Mouse (Mus musculus): ENCODE results near the gene Lrp3. TPM values are rescaled to one million over a fixed set of nuclear protein-coding genes. Genes with fewer than 3 reads are reported as not detected.
A peak's percentile ranks its signal among the peaks of the same experiment; 100 is the strongest.
"Not testable (repeated sequence)": the region's sequence is repeated elsewhere in the genome, so short reads cannot be mapped to it uniquely, and the experiment has no call there.

Lrp3 gene
- 18.7 and 21.6 TPM in 2 replicates for polyA plus RNA-seq (2014; fragmentation: Nextera tagmentation; extraction: Ambion mirVana)

DNA sequence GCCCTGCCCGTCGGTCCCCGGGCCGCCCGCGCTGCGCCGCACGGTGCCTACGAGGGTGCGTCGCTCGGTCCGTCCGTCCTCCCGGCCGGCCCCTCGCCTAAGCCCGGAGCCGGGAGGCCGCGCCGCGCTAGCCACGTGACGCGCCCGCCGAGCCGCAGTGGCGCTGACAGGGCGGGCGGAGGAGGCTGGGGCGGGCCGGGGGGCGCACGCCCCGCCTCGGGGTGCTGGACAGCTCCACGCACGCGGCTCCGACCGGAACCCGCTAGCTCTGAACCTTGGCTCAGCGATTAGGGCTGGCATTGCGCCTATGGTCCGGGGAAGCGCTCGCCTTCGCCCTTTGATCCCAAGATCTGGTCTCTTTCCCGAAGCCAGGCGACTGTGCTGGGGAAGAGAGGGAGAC lies at the start of gene Lrp3:
Gene Lrp3 (minus strand): TSS at position 274 of the 400 bp plus-strand sequence.
- DNase-seq (ENCODE audit: low spot score) (peak; percentile 87), ATAC-seq (ENCODE audit: insufficient read depth, low FRiP score, low TSS enrichment) (peak; percentile 87)
- 0% methylated on average over 19 of the region's 53 CpGs for WGBS
- peak within 1 kb of the TSS; percentile 90 for H3K4me3 ChIP-seq (ENCODE audit: low read depth, low read length)
- peaks cover 3% of the 10 kb centered on the region; the same call in 1 of the 2 replicates for H3K36me3 ChIP-seq (ENCODE audit: control insufficient read depth, insufficient read depth, low read length)
- H3K9ac ChIP-seq (ENCODE audit: low read length) = peak within 1 kb of the TSS; percentile 94
- H3K9me3 ChIP-seq (ENCODE audit: control insufficient read depth, low read length) = no peaks in the 10 kb centered on the region
- peak within 1 kb of the TSS; percentile 75 for H3K4me2 ChIP-seq (ENCODE audit: low read depth)
- H3K27ac ChIP-seq (ENCODE audit: low read depth, low read length) = peak within 1 kb of the TSS; percentile 87
- H3K4me1 ChIP-seq (ENCODE audit: control insufficient read depth, insufficient read depth, low read length) = peaks cover 12% of the 10 kb centered on the region
- H3K27me3 ChIP-seq (ENCODE audit: control insufficient read depth, insufficient read depth, low read length) = no peaks in the 10 kb centered on the region

DNA sequence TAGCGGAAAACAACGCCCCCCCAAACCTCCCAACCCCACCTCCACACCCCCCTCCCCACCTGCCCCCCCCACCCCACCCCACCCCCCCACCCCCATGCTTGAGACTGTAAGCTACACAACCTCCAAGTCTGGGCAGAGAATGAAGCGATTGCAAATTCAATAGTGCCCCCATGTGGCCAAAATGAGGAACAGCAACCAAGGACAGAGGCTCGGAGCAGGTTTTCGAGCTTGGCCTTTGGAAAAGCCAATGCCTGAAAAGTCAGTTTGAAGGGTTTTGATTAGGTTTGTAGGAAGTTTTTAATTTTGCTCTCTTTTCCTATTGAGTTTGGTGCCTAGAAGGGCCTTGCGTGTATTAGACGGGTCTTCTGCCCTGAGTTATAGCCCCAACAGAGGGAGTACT lies 49.4 kb upstream of the Lrp3 start:
- 11% methylated on average over 7 of the region's 7 CpGs for WGBS
- Histone ChIP-seq H3K9me3 (ENCODE audit: control insufficient read depth, low read length) (no peaks in the 10 kb centered on the region), H3K27me3 (ENCODE audit: control insufficient read depth, insufficient read depth, low read length) (no peaks in the 10 kb centered on the region), H3K4me3 (ENCODE audit: low read depth, low read length) (no peak overlapping the region), H3K36me3 (ENCODE audit: control insufficient read depth, insufficient read depth, low read length) (no peaks in the 10 kb centered on the region), H3K4me1 (ENCODE audit: control insufficient read depth, insufficient read depth, low read length) (no peaks in the 10 kb centered on the region), H3K4me2 (ENCODE audit: low read depth) (no peak overlapping the region), H3K27ac (ENCODE audit: low read depth, low read length) (no peak overlapping the region), H3K9ac (ENCODE audit: low read length) (no peak overlapping the region)
- ATAC-seq (ENCODE audit: insufficient read depth, low FRiP score, low TSS enrichment) = no peak
- DNase-seq (ENCODE audit: low spot score) = peak; percentile 58

DNA sequence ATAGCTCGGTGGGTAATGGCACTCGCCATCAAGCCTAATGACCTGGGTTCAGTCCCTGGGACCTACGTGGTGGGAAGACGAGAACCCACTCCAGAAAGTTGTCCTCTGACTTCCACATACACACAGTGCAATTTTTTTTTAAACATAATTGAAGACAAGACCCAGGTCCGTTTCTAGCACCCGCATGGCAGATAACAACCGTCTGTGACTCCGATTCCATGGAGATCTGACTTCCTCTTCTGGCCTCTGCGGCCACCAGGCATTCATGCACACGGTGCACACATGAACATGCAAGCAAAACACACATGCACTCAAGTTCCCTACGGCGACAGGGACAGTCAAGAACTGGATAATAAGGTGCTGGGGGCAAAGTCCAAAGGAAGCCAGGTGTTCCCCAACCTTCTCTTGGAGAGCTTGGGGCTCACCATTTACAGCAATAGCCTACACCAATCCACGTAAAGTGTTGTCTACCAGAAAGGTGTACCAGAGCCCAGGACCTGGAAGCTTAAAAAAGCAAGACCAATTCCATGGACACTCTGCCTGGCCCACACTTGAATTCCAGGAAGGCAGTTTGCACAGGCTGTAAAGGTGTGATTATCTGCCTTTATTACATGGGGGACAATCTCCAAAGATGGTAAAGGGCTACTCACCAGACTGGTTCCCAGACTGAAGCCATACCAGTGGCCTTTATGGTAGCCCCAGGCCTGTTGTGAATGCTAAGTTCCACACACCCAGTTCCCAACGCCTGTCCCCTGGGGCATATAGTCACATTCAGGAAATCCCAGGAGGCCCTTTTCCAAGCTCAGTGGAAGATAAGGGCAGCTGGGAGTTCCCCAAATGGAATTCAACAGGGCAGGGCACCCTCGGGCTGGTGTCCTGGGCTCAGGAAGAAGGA lies 48.5 kb upstream of the Lrp3 start:
- ATAC-seq (ENCODE audit: insufficient read depth, low FRiP score, low TSS enrichment) (no peak), DNase-seq (ENCODE audit: low spot score) (no peak)
- no peaks in the 10 kb centered on the region for H3K9me3 ChIP-seq (ENCODE audit: control insufficient read depth, low read length)
- H3K4me1 ChIP-seq (ENCODE audit: control insufficient read depth, insufficient read depth, low read length) = no peaks in the 10 kb centered on the region
- WGBS = 86% methylated on average over 15 of the region's 15 CpGs
- H3K9ac ChIP-seq (ENCODE audit: low read length) = no peak overlapping the region
- no peak overlapping the region for H3K4me3 ChIP-seq (ENCODE audit: low read depth, low read length)
- H3K27me3 ChIP-seq (ENCODE audit: control insufficient read depth, insufficient read depth, low read length) = no peaks in the 10 kb centered on the region
- no peaks in the 10 kb centered on the region for H3K36me3 ChIP-seq (ENCODE audit: control insufficient read depth, insufficient read depth, low read length)
- no peak overlapping the region for H3K4me2 ChIP-seq (ENCODE audit: low read depth)
- no peak overlapping the region for H3K27ac ChIP-seq (ENCODE audit: low read depth, low read length)

DNA sequence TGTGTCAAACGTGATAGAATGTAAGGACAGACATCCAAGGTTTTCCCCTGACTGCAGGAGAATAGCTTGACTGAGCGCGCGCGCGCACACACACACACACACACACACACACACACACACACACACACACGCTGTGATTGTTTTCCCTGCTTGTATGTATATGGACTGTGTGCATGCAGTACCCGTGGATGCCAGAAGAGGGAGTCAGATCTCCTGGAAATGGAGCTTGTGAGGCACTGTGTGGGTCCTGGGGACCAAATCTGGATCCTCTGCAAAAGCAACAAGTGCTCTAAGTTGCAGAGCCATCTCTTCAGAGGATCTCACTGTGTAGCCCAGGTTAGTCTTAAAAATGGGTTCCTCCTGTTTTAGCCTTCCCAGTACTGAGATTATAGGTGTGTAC lies 44.1 kb upstream of the Lrp3 start:
- no peaks in the 10 kb centered on the region for H3K27me3 ChIP-seq (ENCODE audit: control insufficient read depth, insufficient read depth, low read length)
- 86% methylated on average over 8 of the region's 8 CpGs for WGBS
- DNase-seq (ENCODE audit: low spot score) (no peak), ATAC-seq (ENCODE audit: insufficient read depth, low FRiP score, low TSS enrichment) (no peak)
- no peak overlapping the region for H3K4me3 ChIP-seq (ENCODE audit: low read depth, low read length)
- no peak overlapping the region for H3K27ac ChIP-seq (ENCODE audit: low read depth, low read length)
- no peaks in the 10 kb centered on the region for H3K4me1 ChIP-seq (ENCODE audit: control insufficient read depth, insufficient read depth, low read length)
- no peaks in the 10 kb centered on the region for H3K9me3 ChIP-seq (ENCODE audit: control insufficient read depth, low read length)
- H3K36me3 ChIP-seq (ENCODE audit: control insufficient read depth, insufficient read depth, low read length) = no peaks in the 10 kb centered on the region
- H3K9ac ChIP-seq (ENCODE audit: low read length) = no peak overlapping the region
- H3K4me2 ChIP-seq (ENCODE audit: low read depth) = no peak overlapping the region

DNA sequence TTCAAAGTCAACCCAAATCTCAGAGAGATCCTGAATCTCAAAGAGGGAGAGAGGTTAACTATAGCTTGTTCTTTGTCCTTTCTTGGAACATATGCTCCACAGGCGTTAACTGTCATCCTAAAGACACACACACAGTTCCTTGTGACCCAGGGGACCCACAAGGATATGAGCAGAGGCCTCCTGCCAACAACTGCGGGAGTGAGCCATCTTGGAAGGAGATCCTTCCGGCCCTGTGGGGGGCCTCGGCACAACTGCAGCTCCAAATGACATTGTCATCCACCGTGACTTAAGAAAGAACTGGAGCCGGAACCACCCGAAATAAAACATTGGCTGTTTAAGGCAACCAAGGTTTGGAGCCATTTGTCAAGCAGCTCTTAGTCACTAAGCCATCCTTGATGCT lies 43.0 kb upstream of the Lrp3 start:
- H3K27me3 ChIP-seq (ENCODE audit: control insufficient read depth, insufficient read depth, low read length) = no peaks in the 10 kb centered on the region
- no peak overlapping the region for H3K4me3 ChIP-seq (ENCODE audit: low read depth, low read length)
- no peaks in the 10 kb centered on the region for H3K36me3 ChIP-seq (ENCODE audit: control insufficient read depth, insufficient read depth, low read length)
- DNase-seq (ENCODE audit: low spot score) = no peak
- no peak for ATAC-seq (ENCODE audit: insufficient read depth, low FRiP score, low TSS enrichment)
- no peaks in the 10 kb centered on the region for H3K4me1 ChIP-seq (ENCODE audit: control insufficient read depth, insufficient read depth, low read length)
- H3K9ac ChIP-seq (ENCODE audit: low read length) = no peak overlapping the region
- no peak overlapping the region for H3K4me2 ChIP-seq (ENCODE audit: low read depth)
- H3K9me3 ChIP-seq (ENCODE audit: control insufficient read depth, low read length) = no peaks in the 10 kb centered on the region
- H3K27ac ChIP-seq (ENCODE audit: low read depth, low read length) = no peak overlapping the region
- WGBS = 58% methylated on average over 7 of the region's 7 CpGs

DNA sequence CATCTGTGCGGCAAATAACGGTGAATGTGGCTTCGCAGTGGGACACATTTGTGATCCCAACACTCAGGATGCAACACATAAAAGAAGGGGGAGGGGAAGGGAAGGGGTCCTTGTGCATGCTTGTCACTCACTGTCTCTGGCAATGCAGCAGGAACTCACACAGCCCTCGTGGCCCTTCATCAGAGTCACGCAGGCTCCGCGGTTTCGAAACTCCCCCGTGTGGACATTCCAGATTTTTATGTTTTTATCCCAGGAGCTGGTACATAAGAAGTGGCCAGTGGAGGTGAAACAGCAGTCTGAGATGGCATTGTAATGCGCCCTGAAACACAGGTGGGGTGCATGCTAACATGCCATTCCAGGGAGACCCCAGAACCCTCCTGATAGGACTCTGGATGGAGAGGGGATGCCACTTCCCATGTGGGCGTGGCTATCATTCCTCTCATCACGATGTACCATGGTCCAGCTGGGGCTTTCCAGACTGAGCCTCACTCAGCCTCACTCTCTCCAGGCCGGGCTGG lies 36.8 kb upstream of the Lrp3 start:
- Histone ChIP-seq H3K9ac (ENCODE audit: low read length) (0 out of 2 replicates have a peak overlapping the region, but pooled peaks have one; percentile 11), H3K9me3 (ENCODE audit: control insufficient read depth, low read length) (no peaks in the 10 kb centered on the region), H3K27ac (ENCODE audit: low read depth, low read length) (no peak overlapping the region), H3K27me3 (ENCODE audit: control insufficient read depth, insufficient read depth, low read length) (no peaks in the 10 kb centered on the region), H3K36me3 (ENCODE audit: control insufficient read depth, insufficient read depth, low read length) (no peaks in the 10 kb centered on the region), H3K4me3 (ENCODE audit: low read depth, low read length) (no peak overlapping the region), H3K4me1 (ENCODE audit: control insufficient read depth, insufficient read depth, low read length) (no peaks in the 10 kb centered on the region), H3K4me2 (ENCODE audit: low read depth) (peak overlapping the region; percentile 24)
- ATAC-seq (ENCODE audit: insufficient read depth, low FRiP score, low TSS enrichment) = peak; percentile 45; the same call in 1 of the 2 replicates
- peak; percentile 69 for DNase-seq (ENCODE audit: low spot score)
- 15% methylated on average over 12 of the region's 13 CpGs for WGBS

DNA sequence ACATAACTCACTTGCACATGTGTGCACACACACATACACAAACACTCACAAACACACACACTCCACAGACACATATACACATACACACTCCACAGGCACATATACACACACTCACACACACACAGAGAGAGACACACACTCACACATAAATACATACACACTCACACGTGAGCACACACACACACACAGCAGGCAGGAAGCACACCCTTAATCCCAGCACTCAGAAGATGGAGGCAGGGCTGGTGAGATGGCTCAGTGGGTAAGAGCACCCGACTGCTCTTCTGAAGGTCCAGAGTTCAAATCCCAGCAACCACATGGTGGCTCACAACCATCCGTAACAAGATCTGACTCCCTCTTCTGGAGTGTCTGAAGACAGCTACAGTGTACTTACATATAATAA lies 22.6 kb upstream of the Lrp3 start:
- not testable (repeated sequence) for ATAC-seq (ENCODE audit: insufficient read depth, low FRiP score, low TSS enrichment); H3K4me1 ChIP-seq (ENCODE audit: control insufficient read depth, insufficient read depth, low read length); H3K27me3 ChIP-seq (ENCODE audit: control insufficient read depth, insufficient read depth, low read length); H3K36me3 ChIP-seq (ENCODE audit: control insufficient read depth, insufficient read depth, low read length); DNase-seq (ENCODE audit: low spot score); H3K4me2 ChIP-seq (ENCODE audit: low read depth); H3K27ac ChIP-seq (ENCODE audit: low read depth, low read length); H3K4me3 ChIP-seq (ENCODE audit: low read depth, low read length); H3K9me3 ChIP-seq (ENCODE audit: control insufficient read depth, low read length); H3K9ac ChIP-seq (ENCODE audit: low read length)
- WGBS = 65% methylated on average over 2 of the region's 3 CpGs

DNA sequence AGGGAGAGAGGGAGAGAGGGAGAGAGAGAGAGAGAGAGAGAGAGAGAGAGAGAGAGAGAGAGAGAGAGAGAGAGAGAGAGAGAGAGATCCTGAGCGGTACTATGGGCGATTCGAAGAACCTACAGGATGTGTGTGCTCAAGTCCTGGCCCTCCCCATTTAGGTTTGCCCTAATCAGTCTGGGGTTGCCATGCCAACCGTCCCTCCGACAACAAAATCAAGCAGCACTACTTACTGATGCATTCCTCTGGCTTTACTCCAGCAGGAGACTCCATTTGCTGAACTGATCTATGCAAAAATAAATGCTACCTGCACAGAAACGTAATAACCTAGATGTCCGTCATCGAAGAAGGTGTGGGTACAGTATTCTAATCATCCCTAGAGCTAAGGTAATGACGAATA lies 20.0 kb upstream of the Lrp3 start:
- DNase-seq (ENCODE audit: low spot score) = peak; percentile 65
- no peaks in the 10 kb centered on the region for H3K4me1 ChIP-seq (ENCODE audit: control insufficient read depth, insufficient read depth, low read length)

More for the DNA sequence above, 20.0 kb upstream of the Lrp3 start:
- H3K4me3 ChIP-seq (ENCODE audit: low read depth, low read length) = peak overlapping the region; percentile 50
- 22% methylated on average over 9 of the region's 9 CpGs for WGBS
- H3K9me3 ChIP-seq (ENCODE audit: control insufficient read depth, low read length) = no peaks in the 10 kb centered on the region
- no peak overlapping the region for H3K9ac ChIP-seq (ENCODE audit: low read length)
- H3K36me3 ChIP-seq (ENCODE audit: control insufficient read depth, insufficient read depth, low read length) = no peaks in the 10 kb centered on the region
- ATAC-seq (ENCODE audit: insufficient read depth, low FRiP score, low TSS enrichment) = peak; percentile 77
- peak overlapping the region; percentile 67; the same call in 1 of the 2 replicates for H3K27ac ChIP-seq (ENCODE audit: low read depth, low read length)
- H3K27me3 ChIP-seq (ENCODE audit: control insufficient read depth, insufficient read depth, low read length) = no peaks in the 10 kb centered on the region
- peak overlapping the region; percentile 46 for H3K4me2 ChIP-seq (ENCODE audit: low read depth)
